Mouse (Mus musculus) lung, adult 2 months (tissue): Measurements from ENCODE around the gene Chfr. TPM values are rescaled to one million over a fixed set of nuclear protein-coding genes. Genes with fewer than 3 reads are reported as not detected.
"Not testable (repeated sequence)": the region's sequence is repeated elsewhere in the genome, so short reads cannot be mapped to it uniquely, and the experiment has no call there.

ENCODE experiments used
- DNase-seq: peaks from one replicate; pipeline ENCODE4 v3.0.0; 2022
- H3K4me1 ChIP-seq: fragments of 200-500 bp; 2 replicates; pipeline ENCODE4 v1.6.1; 2011; ENCODE audit warnings: low read length; ENCODE audit not compliant: control insufficient read depth, insufficient read depth
- H3K4me3 ChIP-seq: fragments of 200-500 bp; replicated peaks from 2 replicates; pipeline ENCODE3; 2011; ENCODE audit warnings: low read depth, mild to moderate bottlenecking, control low read depth, low read length; ENCODE audit errors: extremely low read depth
- CTCF ChIP-seq: fragments of 200-500 bp; IDR thresholded peaks from 2 replicates; pipeline ENCODE4 v1.5.1; 2011; ENCODE audit warnings: mild to moderate bottlenecking, low read length, control low read depth; ENCODE audit not compliant: insufficient read depth
- POLR2A ChIP-seq: fragments of 200-500 bp; IDR thresholded peaks from 2 replicates; pipeline ENCODE4 v1.6.1; 2011; ENCODE audit warnings: low read depth, mild to moderate bottlenecking, control low read depth, low read length, borderline replicate concordance; ENCODE audit errors: extremely low read depth
- WGBS: fragments of 180-500 bp; shearing (Covaris S2); methylation state at CpG from one replicate; pipeline ENCODE4 v1.1.7; 2018; 5-methylcytosine and 5-hydroxymethylcytosine counted together
- polyA plus RNA-seq: library from polyadenylated mRNA; depleted of rRNA; stranded (reverse); fragments of >200 nt; gene quantifications from 2 replicates; pipeline ENCODE4 v1.2.3, GENCODE M21; 2012

The Chfr gene
- polyA plus RNA-seq, 1 experiment = 48.0 TPM

DNA sequence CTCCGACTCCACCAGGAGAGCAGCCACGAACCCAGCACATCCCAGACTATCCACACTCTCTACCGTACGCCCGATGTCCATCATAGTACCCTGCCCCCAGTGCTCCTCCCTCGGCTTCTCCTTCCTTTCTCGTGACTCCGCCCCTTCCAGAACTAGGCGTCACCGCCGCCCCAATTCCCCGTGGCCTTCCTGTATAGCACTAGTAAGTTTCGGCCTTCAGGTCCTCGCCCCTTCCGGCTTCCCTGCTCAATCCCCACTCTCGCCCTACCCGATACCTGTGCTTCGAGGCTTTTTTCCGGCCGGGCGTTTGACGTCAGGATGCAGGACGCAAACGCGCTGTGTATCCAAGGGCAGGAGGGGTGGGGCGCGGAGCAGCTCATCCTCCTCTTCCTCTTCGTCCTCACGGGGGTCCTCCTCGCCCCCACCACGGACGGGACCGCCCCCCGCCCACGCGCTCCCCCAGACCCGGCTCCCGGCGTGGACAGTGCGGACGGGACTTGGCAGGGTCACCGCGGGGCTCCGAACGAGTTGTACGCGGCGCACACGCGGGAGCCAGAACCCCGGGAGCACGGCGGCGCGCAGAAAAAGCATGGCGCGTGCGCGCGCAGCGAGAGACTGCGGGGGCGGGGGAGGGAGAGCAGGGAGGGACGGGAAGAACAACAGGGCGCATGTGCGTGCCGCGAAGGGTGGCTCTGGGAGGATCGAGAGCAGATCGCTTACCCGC lies 27.9 kb upstream of the Chfr start, which contains the start of gene Gtpbp6:
TSS of gene Gtpbp6 (minus strand) at position 617 of the 724 bp plus-strand sequence.
- TF ChIP-seq CTCF = no peak
- TF ChIP-seq POLR2A = peak; percentile 78; the same call in 1 of the 2 replicates
- DNase-seq = peak; percentile 89
- WGBS = under 1% methylated on average over 71 of the region's 71 CpGs

DNA sequence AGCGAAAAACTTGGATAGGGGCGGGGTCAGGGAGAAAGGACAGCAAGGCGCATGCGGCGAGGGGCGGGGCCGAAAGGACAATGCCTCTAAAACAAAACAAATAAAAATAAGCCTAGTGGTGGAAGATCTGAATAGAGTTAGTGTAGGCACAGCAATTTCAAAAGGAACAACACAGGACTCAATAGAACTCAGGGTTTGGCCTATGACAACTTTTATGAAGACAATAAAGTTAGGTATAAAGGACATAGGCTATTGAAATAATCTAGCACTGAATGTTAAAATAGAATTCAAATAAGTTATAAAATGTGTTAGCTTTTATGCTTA lies 27.4 kb upstream of the Chfr start:
- peaks cover 3% of the 10 kb centered on the region; the same call in 1 of the 2 replicates for H3K4me1 ChIP-seq
- peak overlapping the region; percentile 93 for H3K4me3 ChIP-seq
- TF ChIP-seq CTCF = 0 out of 2 replicates have a peak, but pooled peaks have one; percentile 5
- no peak for TF ChIP-seq POLR2A
- DNase-seq = no peak
- 0% methylated on average over 7 of the region's 7 CpGs for WGBS

More for the DNA sequence above, 27.9 kb upstream of the Chfr start, which contains the start of gene Gtpbp6:
- H3K4me3 ChIP-seq = peak within 1 kb of the TSS; percentile 93
- peaks cover 3% of the 10 kb centered on the region; the same call in 1 of the 2 replicates for H3K4me1 ChIP-seq

DNA sequence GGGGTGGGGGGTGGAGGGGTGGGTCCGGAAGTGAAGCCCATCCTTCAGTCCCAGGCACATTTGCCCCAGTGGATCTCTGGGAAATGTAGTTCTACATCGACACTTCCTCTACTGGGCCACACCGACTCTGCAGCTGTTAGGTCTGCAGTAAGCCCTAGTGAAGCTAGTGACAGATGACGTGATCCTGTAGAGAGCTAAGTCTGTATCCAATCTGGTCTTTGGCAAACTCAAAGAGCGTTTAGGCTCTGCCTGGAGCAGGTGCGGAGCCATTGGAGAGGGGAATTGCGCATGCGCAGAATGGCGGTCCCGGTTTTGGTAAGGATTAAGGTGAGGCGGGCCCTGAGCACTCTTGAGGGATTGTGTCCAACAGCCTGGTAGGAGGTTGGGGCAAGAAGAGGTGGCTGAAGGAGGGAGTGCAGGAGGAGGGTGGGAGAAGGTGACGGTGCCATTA lies 25.6 kb upstream of the Chfr start, which contains the start of gene Zfp605:
TSS of gene Zfp605 (plus strand) at position 102 of the 451 bp plus-strand sequence.
- peaks cover 3% of the 10 kb centered on the region; the same call in 1 of the 2 replicates for H3K4me1 ChIP-seq
- TF ChIP-seq POLR2A (peak; percentile 19; the same call in 1 of the 2 replicates), CTCF (no peak)
- peak within 1 kb of the TSS; percentile 76 for H3K4me3 ChIP-seq
- under 1% methylated on average over 12 of the region's 12 CpGs for WGBS
- peak; percentile 93 for DNase-seq

DNA sequence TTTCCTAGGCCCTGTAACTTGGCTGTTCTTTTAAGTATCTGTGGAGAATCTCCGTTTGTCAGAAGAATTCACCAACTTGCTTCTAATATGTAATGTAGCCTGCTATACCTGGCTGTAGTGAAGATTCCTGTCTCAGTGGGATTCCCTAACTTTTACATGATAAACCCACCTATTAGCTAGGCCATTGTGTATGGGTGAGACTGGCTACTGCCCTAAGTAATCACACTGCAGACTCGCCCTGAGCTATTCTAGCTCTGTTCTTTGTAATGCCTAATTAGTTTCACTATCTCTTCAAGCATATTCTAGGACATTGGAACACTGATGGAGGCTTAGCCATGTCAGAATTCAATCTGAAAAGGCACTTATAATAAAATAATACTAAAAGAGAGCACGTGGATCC lies 13.3 kb upstream of the Chfr start:
- WGBS = 86% methylated on average over 3 of the region's 3 CpGs
- H3K4me3 ChIP-seq, H3K4me1 ChIP-seq, DNase-seq: not testable (repeated sequence)

DNA sequence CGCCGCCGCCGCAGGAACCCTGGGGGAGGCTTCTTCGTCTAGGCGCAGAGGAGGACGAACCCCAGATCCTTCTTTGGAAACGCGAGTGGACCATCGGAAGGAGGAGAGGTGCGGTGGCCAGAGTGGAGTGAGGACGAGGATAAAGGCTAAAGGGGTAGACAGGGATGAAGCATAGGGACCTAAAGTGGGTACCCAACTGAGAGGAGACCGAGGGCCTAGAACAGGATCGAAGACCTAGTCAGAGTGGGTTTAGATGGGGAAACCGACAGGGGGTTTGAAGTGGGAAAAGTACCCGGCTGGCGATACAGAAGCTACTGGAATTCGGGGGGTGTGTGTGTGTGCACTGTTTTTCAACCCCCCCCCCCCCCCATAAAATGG lies 434 bp downstream of the Chfr start:
- DNase-seq = no peak
- TF ChIP-seq POLR2A (no peak), CTCF (no peak)
- 2% methylated on average over 18 of the region's 18 CpGs for whole genome bisulfite sequencing
- peak overlapping the region; percentile 85 for H3K4me3 ChIP-seq
- H3K4me1 ChIP-seq = no peaks in the 10 kb centered on the region; the same call in 1 of the 2 replicates

DNA sequence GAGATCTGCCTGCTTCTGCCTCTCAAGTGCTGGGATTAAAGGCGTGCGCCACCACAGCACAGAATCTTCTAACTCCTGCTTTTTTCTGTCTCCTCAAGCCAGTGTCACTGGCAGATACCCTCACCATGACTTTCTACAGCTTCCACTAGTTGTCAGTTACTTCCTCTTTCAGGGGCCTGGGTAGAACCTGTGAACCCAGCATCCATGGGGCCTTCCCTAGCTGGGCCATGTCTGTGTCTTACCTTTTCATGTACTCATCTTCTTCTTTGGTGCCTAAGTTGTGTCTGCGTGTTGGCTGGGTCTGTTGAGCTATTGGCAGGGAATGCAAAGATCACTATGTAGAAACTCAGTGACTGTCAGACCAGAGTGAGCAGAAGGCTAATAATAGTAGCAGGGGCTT lies 2.2 kb downstream of the Chfr start:
- DNase-seq = no peak
- H3K4me3 ChIP-seq = no peak overlapping the region
- 97% methylated on average over 3 of the region's 3 CpGs for WGBS
- H3K4me1 ChIP-seq = peaks cover 2% of the 10 kb centered on the region; the same call in 1 of the 2 replicates
- TF ChIP-seq CTCF (no peak), POLR2A (no peak)

DNA sequence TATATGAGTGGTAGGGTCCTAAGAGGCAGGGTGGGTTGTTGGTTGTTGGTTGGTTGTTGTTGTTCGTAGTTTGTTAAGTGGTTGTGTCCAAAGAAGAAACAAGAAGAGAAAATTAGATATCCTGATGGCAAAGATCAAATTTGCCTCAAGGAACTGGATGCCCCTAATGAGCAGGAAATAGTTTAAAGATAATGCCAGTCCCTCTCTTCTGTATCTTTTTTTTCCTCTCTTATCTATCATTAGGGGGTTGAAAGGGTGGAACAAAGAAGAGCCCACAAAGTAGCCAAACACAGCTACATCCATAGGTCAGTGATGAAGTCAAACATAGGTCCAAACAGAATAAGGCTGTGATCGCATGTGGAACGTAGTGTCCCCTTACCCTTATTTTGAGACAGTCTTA lies 3.7 kb downstream of the Chfr start:
- DNase-seq = no peak
- 90% methylated on average over 3 of the region's 3 CpGs for WGBS
- TF ChIP-seq POLR2A (no peak), CTCF (no peak)
- peaks cover 3% of the 10 kb centered on the region; the same call in 1 of the 2 replicates for H3K4me1 ChIP-seq
- H3K4me3 ChIP-seq = no peak overlapping the region

DNA sequence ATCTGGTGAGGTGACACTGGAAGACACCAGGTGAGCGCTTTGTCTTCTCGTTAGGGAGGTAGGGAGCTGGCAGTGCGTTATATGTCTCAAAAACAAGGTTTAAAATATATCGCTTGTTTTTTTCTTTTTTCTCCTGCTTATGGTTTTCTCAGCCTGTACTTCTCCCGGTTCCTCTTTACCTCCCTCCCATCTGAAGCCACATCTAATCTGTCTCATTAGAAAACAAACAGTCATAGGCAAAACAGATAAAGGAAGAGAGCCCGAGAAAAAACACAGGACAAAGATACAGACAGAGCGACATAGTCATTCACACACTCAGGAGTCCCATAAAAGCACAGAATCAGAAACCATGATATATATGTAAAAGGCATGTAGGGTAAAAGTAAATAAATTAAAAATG lies 4.8 kb downstream of the Chfr start:
- no peak for DNase-seq
- 89% methylated on average over 7 of the region's 7 CpGs for WGBS
- H3K4me3 ChIP-seq = no peak overlapping the region
- peaks cover 3% of the 10 kb centered on the region; the same call in 1 of the 2 replicates for H3K4me1 ChIP-seq
- TF ChIP-seq CTCF = no peak
- no peak for TF ChIP-seq POLR2A

DNA sequence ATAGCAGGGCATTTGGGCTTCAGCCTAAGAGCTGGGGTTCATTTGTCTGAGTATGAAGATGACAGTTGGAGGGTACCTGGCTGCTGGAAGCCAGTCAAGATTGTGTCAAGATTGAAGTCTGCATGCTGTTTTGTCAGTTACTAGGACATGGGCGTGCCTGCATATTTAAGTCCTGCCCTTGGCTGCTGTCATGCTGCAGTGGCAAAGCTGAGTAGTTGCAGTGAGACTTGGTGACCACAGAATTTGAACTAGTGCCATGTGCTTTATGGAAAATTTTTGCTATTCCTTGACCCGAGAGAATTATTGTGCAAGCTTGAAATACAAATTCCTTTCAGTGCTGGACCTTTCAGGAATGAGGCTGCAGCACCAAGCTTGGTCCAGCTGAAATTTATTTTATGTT lies 6.7 kb downstream of the Chfr start:
- DNase-seq = no peak
- no peak overlapping the region for H3K4me3 ChIP-seq
- TF ChIP-seq CTCF (no peak), POLR2A (no peak)
- H3K4me1 ChIP-seq = peaks cover 3% of the 10 kb centered on the region; the same call in 1 of the 2 replicates
- 59% methylated on average over 2 of the region's 2 CpGs for WGBS

DNA sequence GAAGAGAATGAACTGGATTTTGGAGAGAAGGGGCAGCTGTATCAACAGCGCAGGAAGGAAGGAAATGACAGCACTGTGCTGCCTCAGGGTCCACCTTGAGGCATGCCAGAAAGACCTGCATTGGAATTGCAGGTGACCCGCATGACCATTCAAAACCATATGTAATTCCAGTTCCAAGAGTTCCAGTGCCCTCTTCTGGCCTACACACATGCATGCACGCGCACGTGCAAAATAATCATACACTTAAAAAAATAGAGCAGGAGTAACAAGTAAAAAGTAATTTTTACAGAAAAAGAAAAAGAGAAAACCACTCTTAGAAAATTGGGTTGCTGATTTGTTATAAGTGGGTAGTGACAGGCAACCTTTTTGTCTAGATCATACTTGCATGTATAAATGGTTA lies 7.4 kb downstream of the Chfr start:
- no peak for DNase-seq
- 84% methylated on average over 5 of the region's 5 CpGs for WGBS
- TF ChIP-seq POLR2A = no peak
- TF ChIP-seq CTCF = peak; percentile 42
- Histone ChIP-seq H3K4me1 (peaks cover 3% of the 10 kb centered on the region; the same call in 1 of the 2 replicates), H3K4me3 (no peak overlapping the region)
